Mouse (Mus musculus) layer of hippocampus, postnatal 14 days (tissue): ENCODE results near the gene Mapk8ip3. TPM values are rescaled to one million over a fixed set of nuclear protein-coding genes. Genes with fewer than 3 reads are reported as not detected.

Source experiments
- DNase-seq, 2 experiments: peaks; one replicate each; pipeline ENCODE4 v3.0.0; 2021 to 2022; ENCODE audit warnings: low spot score in 2 of 2, mixed read lengths in 1 of 2
- total RNA-seq, 2 experiments: library from RNA; stranded (reverse); gene quantifications; 2 replicates each; pipeline ENCODE4 v1.2.3; 2021

Gene Mapk8ip3
- total RNA-seq, 2 experiments from 2014 or later: 312 to 326 TPM

DNA sequence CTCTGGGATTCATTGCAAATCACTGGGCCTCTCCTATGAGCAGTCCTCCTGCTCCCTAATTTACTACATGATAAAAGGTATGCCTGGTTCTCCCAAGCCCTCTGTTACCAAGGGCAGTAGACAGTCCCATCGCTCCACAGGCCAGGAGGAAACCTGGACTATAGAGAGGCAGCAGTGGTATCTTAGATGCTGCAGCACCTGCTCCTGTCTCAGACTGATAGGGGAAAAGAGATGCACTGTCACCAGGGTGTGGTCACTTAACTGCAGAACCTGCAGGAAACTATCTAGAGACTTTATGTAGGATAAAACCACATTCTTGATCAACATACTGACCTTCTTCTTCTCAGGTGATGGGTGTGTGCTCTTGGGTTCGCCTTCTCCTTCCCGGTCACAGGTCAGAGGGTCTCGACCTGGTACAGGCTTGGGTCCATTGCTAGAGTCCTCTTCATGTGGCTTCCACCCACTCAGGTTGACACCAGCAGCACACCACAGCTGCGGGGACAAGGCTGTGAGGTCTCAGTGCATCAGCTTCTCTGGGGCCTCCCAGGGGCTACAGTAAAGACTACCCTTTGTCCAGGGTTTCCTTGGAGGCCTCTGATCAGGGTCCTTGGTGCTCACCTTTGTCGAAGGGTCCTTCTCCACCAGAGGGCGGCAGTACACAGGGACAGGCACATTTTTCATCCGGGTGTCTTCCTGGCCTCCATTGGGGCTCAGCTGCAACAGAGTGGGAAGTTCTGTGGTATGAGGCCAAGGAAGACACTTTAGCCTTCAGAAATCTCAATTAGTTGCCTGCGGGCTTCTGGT lies 33.9 kb downstream of the Mapk8ip3 start:
- DNase-seq: no peak

DNA sequence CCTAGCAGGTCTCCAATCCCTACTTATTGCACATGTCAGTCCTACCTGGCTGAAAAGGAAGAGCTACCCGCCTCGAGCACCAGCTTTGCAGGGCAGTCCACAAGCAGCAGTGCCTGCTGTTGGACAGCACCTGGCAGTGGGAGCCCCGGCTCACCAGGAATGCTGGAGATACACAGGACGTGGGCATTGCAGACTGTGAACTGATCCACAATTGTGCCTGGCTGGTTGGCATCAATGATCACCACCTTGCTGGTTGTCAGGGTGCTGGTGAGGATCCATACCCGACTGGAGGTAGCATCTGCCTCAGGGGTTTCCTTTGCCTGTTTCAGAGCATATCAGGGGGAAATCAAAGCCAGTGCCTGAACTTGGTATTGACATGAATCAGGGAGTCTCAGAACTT lies 34.7 kb downstream of the Mapk8ip3 start:
- no peak for DNase-seq

DNA sequence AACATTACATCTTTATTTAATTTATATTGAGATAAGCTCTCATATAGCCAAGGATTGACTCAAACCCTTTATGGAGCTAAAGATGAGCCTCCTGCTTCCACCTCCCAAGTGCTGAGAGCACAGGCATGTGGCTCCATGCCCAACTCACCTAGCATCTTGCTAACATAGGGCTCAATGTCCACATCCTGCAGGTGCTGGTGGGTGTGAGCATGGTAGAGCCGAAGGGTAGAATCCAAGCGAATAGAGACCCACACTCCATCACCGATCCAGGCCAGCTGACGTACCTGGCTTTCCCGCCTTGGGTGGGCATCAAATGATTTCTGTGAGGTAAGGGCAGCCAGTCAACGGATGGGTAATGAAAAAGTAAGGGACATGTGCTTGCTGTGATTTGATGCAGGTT lies 36.8 kb downstream of the Mapk8ip3 start:
- no peak for DNase-seq

DNA sequence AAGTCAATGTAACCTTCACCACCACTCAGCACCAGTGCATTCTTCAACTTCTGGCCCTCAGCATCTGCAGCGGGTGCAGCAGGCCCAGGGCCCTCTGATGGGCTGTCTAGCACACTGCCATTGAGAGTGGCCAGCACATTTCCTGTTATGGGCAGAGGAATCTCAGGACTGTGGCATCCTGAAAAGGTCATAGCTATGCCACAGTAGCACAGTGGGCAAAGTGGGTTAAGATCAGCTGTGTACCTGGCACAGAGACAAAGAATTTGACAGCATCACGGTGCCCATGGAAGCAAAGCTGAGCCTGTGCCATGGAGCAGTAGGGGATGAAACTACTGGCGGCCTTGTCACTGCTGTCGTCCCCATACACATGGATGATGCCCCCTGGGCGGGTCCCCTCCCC lies 37.6 kb downstream of the Mapk8ip3 start:
- DNase-seq: no peak

DNA sequence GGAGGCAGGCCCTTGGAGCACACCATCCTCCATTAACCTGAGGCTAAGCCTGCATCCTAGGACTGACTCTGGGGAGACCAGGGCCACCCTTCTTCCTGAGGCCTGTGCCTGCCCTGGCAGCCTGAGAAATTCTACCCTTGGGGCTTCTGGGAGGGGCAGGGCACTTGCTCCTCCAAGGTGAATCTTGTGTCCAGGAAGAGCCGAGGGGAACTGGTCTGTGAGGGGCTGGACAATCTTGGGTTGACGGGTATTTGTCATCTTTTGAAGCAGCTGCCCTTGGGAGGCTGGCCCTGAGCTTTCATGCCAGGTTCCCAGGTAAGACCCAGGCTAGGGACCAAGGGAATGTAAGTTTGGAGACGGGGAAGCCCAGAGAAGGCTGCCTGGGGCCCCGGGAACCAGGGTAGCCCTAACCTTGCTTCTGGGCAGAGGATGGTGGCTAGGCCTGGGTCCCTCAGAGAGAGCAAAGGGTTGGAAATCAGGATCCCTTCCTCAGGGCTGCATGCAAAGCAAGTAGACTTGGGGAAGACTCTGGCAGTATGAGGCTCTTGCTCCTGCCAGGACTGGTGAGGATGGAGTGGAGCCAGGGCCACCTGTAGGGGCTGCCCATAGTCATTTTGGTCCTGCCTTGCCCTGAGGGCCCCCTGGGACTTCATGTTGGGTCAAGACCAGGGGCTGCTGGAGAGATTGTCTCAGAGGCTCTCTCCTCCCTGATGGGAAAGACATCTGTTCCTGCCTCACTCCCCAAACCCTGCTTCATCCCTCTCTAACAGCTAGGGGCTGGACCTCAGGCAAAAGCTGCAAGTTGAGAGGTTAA lies 38.5 kb downstream of the Mapk8ip3 start:
- DNase-seq: no peak

DNA sequence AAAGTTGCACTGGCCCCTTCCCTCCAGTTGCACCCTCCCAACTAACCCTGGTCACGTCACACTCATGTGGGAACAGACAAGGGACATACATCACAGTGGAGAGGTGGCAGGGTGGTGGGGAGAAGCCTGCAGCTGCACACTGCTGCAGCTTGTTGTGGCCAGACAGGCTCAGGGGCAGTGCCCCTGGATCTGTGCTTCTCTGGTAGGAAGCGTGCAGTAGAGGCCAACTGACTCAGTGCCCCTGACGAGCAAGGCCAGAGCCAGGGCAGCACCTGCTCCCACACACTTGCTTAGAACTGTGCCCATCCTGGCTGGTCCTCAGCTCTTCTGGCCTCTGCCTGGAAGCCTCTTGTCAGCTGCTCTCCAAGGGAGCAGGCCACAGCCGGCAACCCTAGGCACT lies 39.2 kb downstream of the Mapk8ip3 start:
- no peak for DNase-seq

DNA sequence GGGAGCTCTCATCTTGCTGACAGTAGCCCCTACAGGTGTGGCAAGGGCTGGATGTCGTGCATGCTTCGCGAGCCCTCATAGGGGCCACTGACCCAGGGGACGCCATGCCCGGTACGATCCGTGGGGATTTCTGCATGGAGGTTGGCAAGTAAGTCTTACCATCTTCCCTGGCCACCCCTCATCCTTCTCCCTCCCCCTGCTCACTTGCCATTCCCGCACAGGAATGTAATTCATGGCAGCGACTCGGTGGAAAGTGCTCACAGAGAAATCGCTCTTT lies 39.8 kb downstream of the Mapk8ip3 start:
- no peak for DNase-seq

DNA sequence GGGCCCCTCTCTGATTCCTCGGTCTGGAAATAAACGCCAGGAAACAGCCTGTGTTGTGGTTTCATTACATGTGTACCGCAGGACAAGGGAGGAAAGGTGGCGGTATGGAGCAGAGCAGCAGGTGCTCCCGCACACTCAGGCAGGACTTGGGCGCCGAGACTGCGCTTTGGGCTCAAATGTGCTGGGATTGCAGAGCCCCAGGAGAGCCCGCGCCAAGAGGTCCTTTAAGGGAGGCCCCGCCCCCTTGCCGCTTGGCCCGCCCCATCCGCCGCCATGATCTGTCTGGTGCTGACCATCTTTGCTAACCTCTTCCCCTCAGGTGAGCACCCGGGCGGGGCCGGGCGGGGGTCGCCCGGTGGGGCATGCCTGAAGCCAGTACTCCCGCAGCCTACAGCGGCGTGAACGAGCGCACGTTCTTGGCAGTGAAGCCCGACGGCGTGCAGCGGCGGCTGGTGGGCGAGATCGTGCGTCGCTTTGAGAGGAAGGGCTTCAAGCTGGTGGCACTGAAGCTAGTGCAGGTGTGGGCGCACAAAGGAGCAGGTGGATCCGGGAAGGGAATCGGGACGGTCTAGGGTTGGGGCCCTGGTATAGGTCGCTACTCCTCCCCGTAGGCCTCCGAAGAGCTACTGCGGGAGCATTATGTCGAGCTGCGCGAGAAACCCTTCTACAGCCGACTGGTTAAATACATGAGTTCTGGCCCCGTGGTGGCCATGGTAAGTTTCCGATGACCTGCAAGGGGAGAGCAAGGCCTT lies 40.4 kb downstream of the Mapk8ip3 start, which contains the start of gene Nme3:
Nme3 (plus strand) TSS at position 260 of the 752 bp plus-strand sequence.
- DNase-seq: peak in 1 of 2 experiments; percentile 75

DNA sequence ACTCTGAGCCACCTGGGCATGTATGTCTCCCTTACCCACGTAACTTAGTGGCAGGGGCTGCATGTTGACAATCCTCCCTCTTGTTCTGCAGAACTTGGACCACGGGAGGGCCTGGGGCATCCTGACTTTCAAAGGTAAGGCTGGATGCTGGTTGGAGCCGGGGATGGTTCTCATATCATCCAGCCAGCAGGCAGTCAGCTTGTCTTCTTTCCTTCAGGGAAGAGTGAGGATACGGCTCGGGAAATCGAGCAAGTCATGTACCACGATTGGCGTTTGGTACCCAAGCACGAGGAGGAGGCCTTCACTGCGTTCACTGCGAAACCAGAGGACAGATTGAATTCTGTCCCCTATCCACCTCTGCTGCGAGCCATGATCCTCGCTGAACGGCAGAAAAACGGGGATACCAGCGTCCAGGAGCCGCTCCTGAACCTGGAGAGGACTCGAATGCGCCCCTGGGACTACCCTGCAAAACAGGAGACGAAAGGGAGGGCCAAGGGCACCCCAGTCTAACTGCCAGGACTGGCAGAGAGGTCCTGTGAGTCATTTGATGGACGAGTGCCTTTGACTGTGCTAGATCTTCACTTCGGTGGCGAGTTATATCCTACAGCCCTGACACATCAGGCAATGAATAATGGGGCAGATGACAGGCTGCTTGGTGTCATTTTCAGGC lies 41.1 kb downstream of the Mapk8ip3 start:
- no peak for DNase-seq

DNA sequence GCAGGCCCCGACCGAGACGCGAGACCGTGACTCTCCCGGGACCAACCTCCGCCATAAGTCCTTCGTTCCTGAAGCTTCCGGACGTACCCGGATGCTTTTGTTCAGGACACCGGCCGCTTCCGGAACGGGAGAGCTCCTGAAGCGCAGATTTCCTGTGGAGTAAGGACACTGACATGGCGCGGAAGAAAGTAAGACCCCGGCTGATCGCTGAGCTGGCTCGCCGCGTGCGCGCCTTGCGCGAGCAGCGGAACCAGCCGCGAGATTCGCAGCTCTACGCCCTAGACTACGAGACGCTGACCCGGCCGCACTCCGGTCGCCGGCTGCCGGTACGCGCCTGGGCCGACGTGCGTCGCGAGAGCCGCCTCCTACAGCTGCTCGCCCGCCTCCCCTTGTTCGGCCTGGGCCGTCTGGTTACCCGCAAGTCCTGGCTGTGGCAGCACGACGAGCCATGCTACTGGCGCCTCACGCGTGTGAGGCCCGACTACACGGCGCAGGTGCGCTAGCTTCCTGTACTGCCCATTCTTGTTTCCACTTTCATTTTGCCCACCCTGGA lies 41.7 kb downstream of the Mapk8ip3 start, which contains the start of the genes Eme2 and Mrps34:
Eme2 (minus strand) TSS at position 93 of the 553 bp plus-strand sequence.
Mrps34 (plus strand) TSS at position 122 of the 553 bp plus-strand sequence.
- DNase-seq: peak; percentile 83 to 88

DNA sequence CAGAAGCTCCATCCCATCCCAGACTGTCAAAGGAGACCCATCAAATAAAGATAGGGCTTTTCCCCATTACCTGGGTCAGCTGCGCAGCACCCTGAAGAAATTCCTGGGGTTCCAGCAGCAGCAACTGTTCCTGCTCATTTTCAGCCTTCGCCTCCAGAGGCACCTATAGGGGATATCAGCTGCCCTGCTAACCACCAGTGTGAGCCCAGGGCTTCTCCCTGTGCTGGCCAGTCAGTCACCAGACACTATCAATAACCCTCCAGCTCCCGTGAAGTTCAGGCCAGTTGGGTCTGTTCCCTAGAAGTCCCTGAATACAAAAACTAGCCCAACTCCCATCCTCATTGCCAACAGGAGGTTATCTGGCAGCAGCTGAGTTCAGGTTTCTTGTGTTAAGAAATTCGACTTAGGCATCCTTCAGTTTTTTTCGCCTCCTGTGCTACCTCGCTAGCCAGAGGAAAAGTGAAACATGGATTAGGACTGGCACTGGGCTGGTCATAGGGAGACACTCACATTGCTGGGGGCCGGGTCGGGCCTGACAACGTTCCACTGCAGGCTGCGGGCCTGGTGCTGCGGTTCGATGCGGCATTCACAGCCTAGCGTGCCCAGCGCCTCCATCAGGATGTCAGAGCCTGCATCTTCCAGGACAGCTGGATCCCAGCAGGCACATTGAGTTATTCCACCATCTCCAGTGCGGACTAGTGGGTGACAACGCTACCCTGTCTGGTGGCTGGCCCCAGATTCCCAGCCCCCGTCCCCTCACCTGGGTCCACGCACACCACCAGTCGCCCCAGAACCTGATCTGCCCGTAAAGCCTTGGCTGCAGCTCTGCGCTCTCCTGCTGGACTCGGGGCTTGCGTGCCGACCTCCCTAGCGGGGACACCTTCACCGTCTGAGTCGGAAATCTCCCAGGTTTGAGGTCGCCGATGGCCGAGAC lies 42.4 kb downstream of the Mapk8ip3 start:
- no peak for DNase-seq

DNA sequence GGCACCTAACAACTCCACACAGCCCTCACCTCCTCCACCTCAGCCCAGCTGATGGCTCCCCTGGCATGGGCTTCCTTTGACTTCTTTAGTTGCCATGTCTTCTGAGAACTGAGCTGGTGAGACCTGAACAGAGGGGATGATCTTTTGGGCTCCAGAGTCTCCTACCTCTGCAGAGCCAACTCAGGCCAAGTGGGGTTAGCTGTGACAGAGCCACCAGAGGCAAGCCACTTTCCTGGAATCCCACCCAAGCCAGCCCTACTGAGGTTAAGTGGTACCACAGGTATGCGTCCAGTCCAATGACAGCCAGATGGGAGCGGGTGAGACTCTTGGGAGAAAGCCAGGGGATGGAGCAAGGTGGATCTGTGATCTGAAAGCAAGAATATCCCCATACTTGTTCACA lies 43.5 kb downstream of the Mapk8ip3 start:
- no peak for DNase-seq

DNA sequence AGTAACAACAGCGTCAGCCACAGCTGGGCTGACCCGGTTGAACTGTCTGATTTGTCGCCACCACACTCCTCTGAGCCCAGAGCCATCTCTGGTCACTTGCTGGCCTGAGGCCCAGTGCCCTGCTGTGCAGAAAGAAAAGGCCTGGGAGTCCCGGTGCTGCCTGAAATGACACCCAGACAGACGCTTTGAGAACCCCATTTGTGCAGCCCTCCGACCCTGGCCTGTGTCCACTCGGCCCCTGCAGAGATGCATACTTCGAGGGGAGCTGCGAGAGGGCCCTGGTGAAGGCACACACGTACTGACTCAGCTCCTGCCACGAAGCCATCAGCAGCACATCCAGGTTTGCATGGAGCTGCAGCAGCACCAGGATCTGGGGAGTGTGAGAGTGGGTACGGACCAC lies 44.0 kb downstream of the Mapk8ip3 start:
- no peak for DNase-seq

DNA sequence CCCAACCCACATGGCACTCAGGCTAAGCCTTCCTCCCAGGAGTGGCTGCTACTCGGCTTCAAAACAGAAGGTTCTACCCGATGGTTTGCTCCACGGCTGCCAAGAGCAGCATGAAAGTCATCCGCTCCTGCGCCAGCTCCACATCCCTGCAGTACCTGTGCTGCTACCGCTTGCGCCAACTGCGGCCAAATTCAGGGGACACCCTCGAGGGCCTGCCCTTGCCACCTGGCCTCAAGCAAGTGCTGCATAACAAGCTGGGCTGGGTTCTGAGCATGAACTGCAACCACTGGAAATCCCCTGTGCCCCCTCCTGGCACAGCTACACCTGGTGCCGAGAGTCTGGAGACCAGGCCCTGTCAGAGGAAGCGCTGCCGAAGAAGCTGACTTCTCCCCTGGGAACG lies 45.5 kb downstream of the Mapk8ip3 start:
- no peak for DNase-seq

DNA sequence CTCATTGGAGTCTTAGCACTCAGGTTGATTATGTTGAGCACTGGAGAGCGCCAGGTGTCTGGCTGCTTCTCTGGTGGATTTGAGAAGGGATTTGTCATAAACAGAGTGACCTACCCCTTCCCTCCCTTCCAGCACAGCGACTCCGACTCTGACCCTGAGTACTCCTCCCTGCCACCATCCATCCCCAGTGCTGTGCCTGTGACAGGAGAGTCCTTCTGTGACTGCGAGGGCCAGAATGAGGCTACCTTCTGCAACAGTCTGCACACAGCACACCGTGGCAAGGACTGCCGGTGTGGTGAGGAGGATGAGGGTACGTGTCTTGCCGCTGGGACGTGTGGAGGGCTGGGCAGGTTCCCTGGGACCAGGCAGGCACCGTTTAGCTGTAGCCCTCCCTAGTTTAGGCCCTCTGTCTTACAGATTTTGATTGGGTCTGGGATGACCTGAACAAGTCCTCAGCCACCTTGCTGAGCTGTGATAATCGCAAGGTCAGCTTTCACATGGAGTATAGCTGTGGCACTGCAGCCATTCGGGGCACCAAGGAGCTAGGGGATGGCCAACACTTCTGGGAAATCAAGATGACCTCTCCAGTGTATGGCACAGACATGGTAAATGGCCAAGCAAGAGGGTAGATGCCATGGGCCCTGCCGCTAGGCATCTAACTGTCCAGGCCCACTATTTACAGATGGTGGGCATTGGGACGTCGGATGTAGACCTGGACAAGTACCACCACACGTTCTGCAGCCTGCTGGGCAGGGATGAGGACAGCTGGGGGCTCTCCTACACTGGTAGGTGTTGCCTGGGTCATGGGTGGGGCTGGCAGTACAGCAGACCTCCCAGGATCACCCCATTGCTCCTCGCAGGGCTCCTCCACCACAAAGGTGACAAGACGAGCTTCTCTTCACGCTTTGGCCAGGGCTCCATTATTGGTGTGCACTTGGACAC lies 46.4 kb downstream of the Mapk8ip3 start:
- DNase-seq: no peak

DNA sequence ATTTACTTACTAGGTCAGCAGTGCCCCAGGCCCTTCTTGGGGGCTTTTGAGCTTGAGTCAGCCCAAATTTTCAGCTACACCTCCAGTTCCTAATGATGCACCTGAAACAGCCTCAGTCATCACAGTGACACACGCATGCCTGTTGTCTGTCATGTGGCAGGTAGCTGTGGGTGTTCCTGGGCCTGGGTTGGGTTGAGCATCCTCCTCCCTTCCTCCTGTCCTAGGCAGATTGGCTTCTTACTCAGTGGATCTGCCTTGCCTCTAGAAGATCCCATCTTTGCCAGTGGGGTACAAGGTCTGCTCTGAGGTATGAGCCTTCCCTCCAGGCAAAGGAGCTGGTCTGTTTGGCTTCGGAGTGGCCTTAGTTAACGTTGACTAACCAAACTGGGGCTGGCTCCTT lies 47.9 kb downstream of the Mapk8ip3 start:
- DNase-seq: no peak

DNA sequence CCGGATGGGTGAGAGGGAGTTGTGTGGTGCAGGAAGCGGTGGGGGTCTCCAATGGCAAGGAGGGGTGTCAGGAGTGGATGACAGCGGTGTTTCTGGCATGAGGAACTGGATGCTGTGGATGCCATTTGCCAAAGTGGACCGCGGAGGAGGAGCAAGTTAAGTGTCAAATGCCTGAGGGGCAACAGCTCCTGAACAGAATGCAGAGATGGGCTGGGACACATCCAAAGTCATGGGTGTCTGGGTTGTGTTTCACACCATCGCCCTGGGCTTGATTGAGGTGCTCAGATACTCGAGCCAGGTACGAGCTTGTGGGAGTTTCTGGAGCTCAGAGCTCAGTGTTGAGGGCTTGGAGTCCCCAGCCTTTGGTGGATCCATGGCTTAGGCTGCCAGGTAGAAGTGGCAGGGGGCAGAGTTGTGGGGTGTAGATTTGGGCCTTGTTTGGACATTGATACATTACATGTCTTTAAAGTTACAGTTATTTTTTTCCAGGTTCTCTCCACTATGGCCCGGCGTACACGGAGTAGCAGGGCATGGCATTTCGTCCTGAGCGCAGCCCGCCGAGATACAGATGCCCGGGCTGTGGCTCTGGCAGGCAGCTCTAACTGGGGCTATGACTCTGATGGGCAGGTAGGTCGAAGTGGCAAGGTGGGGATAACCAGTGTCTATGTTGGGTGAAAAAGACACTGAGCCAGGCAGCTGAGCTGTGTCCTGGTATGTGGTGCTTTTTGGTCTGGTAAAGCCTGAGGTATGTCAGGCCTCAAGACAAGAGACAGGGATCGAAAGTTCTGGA lies 49.3 kb downstream of the Mapk8ip3 start:
- no peak for DNase-seq

DNA sequence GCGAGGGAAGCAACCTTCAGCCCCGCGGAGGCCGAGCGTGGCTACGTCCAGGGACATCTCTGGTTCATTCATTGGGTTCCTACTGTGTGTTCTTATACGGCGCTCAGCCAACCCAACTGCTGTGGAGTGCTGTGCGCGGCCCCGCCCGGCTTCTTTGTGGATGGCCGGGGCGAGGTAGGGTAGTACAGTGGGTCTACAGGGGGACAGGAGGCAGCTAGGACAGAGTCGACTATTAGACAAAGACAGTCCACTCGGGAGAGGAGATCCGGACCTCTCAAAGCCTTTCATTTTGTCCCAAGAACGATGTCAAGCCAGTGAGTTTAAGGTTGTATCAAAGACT lies 49.9 kb downstream of the Mapk8ip3 start:
- DNase-seq: no peak
